Mouse (Mus musculus) heart, embryonic 13.5 days (tissue): ENCODE results near the gene Dpagt1. TPM values are rescaled to one million over a fixed set of nuclear protein-coding genes. Genes with fewer than 3 reads are reported as not detected.
"Not testable (repeated sequence)": the region's sequence is repeated elsewhere in the genome, so short reads cannot be mapped to it uniquely, and the experiment has no call there.

Experiments used
- ATAC-seq: fragments of 200-750 bp; cut with Nextera tagmentation; 2 replicates; pipeline ENCODE4 v1.8.0; 2017; ENCODE audit warnings: moderate TSS enrichment; ENCODE audit not compliant: insufficient number of reproducible peaks, low FRiP score, low TSS enrichment; ENCODE audit errors: extremely low read depth
- H3K27ac ChIP-seq: fragments of 300-500 bp; sonication (generic); replicated peaks from 2 replicates; pipeline ENCODE4 v1.5.1; 2015; ENCODE audit warnings: moderate library complexity, mild to moderate bottlenecking, inconsistent platforms
- H3K27me3 ChIP-seq: fragments of 300-500 bp; sonication (generic); replicated peaks from 2 replicates; pipeline ENCODE4 v1.6.1; 2015; ENCODE audit warnings: mild to moderate bottlenecking, inconsistent platforms
- H3K36me3 ChIP-seq: fragments of 300-500 bp; sonication (generic); 2 replicates; pipeline ENCODE4 v1.6.1; 2015; ENCODE audit warnings: mild to moderate bottlenecking, inconsistent platforms
- H3K4me1 ChIP-seq: fragments of 300-500 bp; sonication (generic); 2 replicates; pipeline ENCODE4 v1.6.1; 2015; ENCODE audit warnings: inconsistent platforms
- H3K4me2 ChIP-seq: fragments of 300-500 bp; sonication (generic); 2 replicates; pipeline ENCODE4 v1.6.1; 2015; ENCODE audit warnings: inconsistent platforms, mild to moderate bottlenecking, moderate library complexity
- H3K4me3 ChIP-seq: fragments of 300-500 bp; sonication (generic); 2 replicates; pipeline ENCODE4 v1.5.1; 2015; ENCODE audit warnings: moderate library complexity, mild to moderate bottlenecking, inconsistent platforms
- H3K9ac ChIP-seq: fragments of 300-500 bp; sonication (generic); 2 replicates; pipeline ENCODE4 v1.6.1; 2015; ENCODE audit warnings: inconsistent platforms, mild to moderate bottlenecking, moderate library complexity
- H3K9me3 ChIP-seq: fragments of 300-500 bp; sonication (generic); 2 replicates; pipeline ENCODE4 v1.6.1; 2016; ENCODE audit warnings: inconsistent platforms
- WGBS: fragments of 180-500 bp; shearing (Covaris S2); methylation state at CpG from one replicate; pipeline ENCODE4 v1.1.7; 2015; ENCODE audit warnings: mixed read lengths; 5-methylcytosine and 5-hydroxymethylcytosine counted together
- polyA plus RNA-seq: library from polyadenylated mRNA; unstranded; fragments of >200 nt; fragmentation: Nextera tagmentation; extraction: Ambion mirVana; gene quantifications from 2 replicates; pipeline ENCODE4 v1.2.1, GENCODE M21; 2015

Gene Dpagt1
- polyA plus RNA-seq, 1 experiment from 2014 or later = 34.4 TPM

DNA sequence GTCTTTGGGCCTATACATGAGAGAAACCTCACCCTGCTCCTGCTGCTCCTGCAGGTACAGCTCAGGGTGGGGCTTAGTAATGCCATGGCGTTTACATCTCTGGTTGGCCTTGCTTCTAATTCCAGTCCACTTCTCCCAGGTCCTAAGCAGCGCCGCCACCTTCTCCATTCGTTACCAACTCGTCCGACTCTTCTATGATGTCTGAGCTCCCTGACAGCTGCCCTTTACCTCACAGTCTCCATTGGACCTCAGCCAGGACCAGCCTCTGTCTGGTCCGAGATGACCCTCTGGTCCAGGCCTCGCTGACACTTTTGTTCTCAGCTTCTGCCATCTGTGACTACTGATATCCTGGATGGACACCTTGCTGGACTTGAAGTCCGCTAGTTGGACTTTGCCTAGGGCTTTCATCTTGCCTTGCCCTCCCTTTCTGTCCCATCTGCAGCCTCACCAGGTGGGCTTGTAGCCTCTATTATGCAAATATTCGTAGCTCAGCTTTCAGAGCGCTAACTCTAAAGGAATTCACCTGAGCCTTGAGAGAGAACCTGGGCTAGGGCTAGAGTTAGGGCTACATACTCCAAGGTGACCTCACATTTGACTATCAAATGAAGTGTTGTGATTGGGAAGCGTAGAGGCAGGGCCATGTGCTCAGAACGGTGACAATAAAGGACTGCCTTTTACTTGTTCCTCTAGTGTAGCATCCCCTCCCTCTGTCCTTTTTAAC is 7.3 kb downstream of the Dpagt1 start:
- ATAC-seq = no peak

DNA sequence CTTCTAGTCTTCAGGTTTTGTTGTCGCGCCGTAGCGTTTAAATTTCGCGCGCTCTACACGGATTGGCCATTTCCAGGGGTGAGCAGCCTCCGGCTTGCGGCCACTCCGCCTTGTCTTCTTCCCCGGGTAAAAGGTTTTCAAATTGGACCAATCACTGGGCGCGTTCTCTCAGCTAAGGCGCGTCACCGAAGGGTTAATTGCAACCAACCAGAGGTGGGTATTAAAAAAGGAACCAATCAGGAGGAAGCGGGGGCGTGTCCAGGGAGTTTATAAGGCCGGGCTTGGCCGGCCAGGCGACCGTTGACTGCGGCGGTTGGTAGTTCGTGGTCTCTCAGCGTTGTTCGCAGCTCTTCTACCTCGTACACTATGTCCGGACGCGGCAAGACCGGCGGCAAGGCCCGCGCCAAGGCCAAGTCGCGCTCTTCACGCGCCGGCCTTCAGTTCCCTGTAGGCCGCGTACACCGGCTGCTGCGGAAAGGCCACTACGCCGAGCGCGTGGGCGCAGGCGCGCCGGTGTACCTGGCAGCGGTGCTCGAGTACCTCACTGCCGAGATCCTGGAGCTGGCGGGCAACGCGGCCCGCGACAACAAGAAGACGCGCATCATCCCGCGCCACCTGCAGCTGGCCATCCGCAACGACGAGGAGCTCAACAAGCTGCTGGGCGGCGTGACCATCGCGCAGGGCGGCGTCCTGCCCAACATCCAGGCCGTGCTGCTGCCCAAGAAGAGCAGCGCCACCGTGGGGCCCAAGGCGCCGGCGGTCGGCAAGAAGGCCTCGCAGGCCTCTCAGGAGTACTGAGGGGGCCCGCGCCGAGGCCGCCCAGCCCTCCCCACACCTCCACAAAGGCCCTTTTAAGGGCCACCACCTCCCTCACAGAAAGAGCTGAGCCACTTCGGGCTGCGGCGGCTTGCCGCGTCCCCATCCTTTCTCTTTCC is 8.8 kb downstream of the Dpagt1 start, which contains the start of gene H2afx:
Gene H2afx (plus strand): TSS at position 299 of the 935 bp plus-strand sequence.
- peaks cover 29% of the 10 kb centered on the region for H3K4me1 ChIP-seq
- no peaks in the 10 kb centered on the region for H3K27me3 ChIP-seq
- peak within 1 kb of the TSS; percentile 81 for H3K4me2 ChIP-seq
- H3K4me3 ChIP-seq = peak within 1 kb of the TSS; percentile 97
- peak within 1 kb of the TSS; percentile 99 for H3K9ac ChIP-seq
- ATAC-seq = peak; percentile 92
- peak within 1 kb of the TSS; percentile 99 for H3K27ac ChIP-seq
- H3K9me3 ChIP-seq = no peaks in the 10 kb centered on the region
- WGBS = under 1% methylated on average over 89 of the region's 91 CpGs
- peaks cover 77% of the 10 kb centered on the region for H3K36me3 ChIP-seq

More for the DNA sequence above, 7.3 kb downstream of the Dpagt1 start:
- H3K27ac ChIP-seq = no peak overlapping the region
- H3K36me3 ChIP-seq = peaks cover 77% of the 10 kb centered on the region
- H3K9me3 ChIP-seq = no peaks in the 10 kb centered on the region
- H3K9ac ChIP-seq = no peak overlapping the region
- H3K4me2 ChIP-seq = no peak overlapping the region
- peaks cover 29% of the 10 kb centered on the region for H3K4me1 ChIP-seq
- H3K4me3 ChIP-seq = no peak overlapping the region
- H3K27me3 ChIP-seq = no peaks in the 10 kb centered on the region
- WGBS = 94% methylated on average over 13 of the region's 13 CpGs

DNA sequence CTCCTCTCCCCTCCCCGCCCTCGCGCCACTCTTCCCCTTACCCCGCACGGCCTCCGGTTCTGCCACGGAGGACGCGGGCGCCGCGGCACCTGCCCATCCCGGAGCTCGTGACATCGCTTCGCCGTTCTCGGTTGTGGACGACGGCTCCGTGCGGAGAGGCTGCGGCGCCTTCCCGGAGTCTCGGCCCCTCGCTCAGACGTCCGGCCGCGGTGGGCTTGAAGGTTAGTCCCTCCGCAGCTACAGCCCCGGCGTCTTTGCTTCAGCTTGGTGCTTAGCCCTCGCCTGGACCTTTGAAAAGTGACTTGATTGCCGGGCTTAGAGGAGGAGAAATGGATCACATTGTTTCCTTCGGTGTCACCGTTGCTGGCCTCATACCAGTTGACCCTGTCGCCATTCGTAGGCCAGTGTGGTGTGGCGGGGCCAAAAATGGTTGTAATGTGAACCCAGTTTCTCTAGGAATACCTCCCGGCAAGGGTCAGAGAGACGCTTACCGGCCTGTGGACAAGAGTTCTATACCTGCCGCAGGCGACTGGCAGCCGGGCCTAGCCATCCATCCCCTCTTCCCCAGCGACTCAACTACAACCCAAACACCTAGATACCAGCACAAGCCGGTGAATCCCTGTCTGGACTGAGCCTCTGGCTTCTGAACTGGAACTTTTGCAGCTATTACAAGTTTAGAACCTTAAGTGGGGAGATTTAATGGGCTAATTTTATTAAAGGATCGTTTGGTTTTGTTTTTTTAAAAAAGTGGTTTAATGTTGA is 9.7 kb downstream of the Dpagt1 start:
- H3K9ac ChIP-seq = peak overlapping the region; percentile 99
- peak overlapping the region; percentile 81 for H3K4me2 ChIP-seq
- peaks cover 29% of the 10 kb centered on the region for H3K4me1 ChIP-seq
- H3K4me3 ChIP-seq = peak overlapping the region; percentile 97
- ATAC-seq = peak; percentile 11
- no peaks in the 10 kb centered on the region for H3K27me3 ChIP-seq
- under 1% methylated on average over 50 of the region's 50 CpGs for WGBS
- no peaks in the 10 kb centered on the region for H3K9me3 ChIP-seq
- peaks cover 77% of the 10 kb centered on the region for H3K36me3 ChIP-seq
- peak overlapping the region; percentile 99 for H3K27ac ChIP-seq

DNA sequence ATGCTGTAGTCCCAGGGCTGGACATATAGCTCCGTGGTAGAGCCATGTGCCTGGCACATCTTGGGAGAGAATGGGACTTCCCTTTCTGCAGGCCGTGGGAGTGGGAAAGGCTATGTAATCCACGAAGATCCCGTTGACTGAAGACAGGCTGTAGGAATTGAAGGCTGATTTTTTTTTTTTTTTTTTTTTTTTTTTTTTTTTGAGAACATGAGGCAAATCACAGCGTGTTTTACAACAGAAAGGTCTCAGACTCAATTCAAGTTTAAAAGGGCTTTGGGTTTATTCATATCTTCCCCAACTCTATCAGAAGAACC is 10.2 kb downstream of the Dpagt1 start:
- H3K4me1 ChIP-seq = peaks cover 29% of the 10 kb centered on the region
- peak overlapping the region; percentile 97 for H3K4me3 ChIP-seq
- WGBS = 2% methylated on average over 5 of the region's 5 CpGs
- peak overlapping the region; percentile 99 for H3K9ac ChIP-seq
- H3K4me2 ChIP-seq = peak overlapping the region; percentile 81
- peak overlapping the region; percentile 99 for H3K27ac ChIP-seq
- H3K9me3 ChIP-seq = no peaks in the 10 kb centered on the region
- H3K27me3 ChIP-seq = no peaks in the 10 kb centered on the region
- peaks cover 77% of the 10 kb centered on the region for H3K36me3 ChIP-seq
- ATAC-seq = no peak

DNA sequence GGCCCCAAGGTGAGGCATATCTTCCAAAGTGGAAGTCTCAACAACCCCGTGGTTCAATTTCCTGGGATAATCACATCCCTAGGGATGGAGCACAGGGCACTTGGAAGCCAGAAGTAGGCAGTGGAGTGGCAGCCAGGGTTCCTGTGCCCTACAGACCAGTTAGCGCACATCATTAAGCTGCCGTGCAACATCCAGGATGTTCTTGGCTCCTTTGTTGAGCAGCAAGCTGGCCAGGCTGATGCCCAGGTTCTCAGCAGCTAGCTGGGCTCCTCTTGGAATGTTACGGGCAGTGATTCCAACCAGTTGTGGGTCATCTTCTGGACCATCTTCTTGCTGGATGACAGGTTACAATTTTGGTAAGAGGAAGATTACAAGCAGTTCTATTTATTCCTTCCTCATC is 10.7 kb downstream of the Dpagt1 start:
- not testable (repeated sequence) for H3K27me3 ChIP-seq, H3K9me3 ChIP-seq, ATAC-seq
- 42% methylated on average over 4 of the region's 4 CpGs for WGBS
- H3K4me1 ChIP-seq = peaks cover 29% of the 10 kb centered on the region
- peak overlapping the region; percentile 97 for H3K4me3 ChIP-seq
- H3K27ac ChIP-seq = peak overlapping the region; percentile 29
- H3K9ac ChIP-seq = peak overlapping the region; percentile 99
- peaks cover 77% of the 10 kb centered on the region for H3K36me3 ChIP-seq
- H3K4me2 ChIP-seq = peak overlapping the region; percentile 81

DNA sequence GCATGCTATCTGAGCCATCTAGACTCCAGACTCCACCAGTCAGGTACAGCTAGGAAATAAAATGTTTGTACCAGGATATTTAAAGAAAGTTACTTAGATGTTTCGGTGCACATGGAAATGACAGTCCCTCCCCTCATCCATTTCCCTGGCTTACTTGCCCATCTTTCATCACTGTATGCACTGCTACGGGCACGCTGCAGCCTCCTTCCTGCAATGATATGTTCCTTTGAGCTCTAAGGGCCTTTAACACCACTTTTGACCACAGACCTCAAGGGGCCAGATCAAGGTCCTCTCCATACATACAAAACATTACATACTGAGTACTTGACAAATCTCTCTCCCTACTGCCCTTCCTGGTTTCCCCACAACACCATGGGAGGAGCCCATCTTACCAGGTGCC is 11.1 kb downstream of the Dpagt1 start:
- peaks cover 76% of the 10 kb centered on the region for H3K36me3 ChIP-seq
- 58% methylated on average over 3 of the region's 3 CpGs for WGBS
- H3K4me3 ChIP-seq = peak overlapping the region; percentile 97
- H3K27ac ChIP-seq = peak overlapping the region; percentile 29
- H3K4me1 ChIP-seq = peaks cover 34% of the 10 kb centered on the region
- H3K4me2 ChIP-seq = peak overlapping the region; percentile 81
- H3K9ac ChIP-seq = peak overlapping the region; percentile 99
- H3K27me3 ChIP-seq = no peaks in the 10 kb centered on the region
- no peaks in the 10 kb centered on the region for H3K9me3 ChIP-seq
- no peak for ATAC-seq

DNA sequence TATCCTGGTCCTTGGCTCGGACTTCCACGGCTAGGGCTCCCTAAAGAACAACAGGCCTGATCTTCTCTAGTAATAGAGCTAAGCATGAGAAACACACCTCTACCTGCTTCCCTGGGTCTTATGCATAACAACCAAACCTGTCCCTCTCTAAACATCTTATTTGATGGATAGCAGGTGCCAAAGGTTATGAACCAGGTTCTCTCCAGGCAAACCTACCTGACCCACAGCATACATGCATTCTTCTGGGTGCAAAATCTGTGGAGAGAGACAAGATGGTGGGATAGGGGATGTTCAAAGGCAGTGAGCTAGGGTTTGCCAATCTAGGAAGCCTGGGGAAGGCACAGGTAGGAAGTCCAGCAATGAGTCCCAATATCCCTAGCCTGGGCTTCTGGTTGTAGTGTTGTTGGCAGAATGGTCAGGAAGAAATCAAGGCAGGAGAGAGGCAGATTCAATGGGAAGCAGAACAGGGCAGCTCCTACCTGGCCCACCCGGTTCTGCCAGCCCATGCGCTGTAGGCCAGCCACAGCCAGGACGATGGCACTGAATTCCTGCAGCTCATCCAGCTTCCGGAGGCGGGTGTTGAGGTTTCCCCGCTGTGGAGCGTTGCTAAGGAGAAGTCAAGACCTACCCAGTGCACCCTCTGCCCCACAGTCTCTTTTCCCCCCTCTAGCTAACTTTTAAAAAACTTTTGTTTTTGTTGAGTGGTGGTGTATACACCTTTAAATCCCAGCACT is 11.8 kb downstream of the Dpagt1 start:
- Histone ChIP-seq H3K9me3 (no peaks in the 10 kb centered on the region), H3K4me2 (peak overlapping the region; percentile 81), H3K4me3 (peak overlapping the region; percentile 97), H3K36me3 (peaks cover 70% of the 10 kb centered on the region), H3K4me1 (peaks cover 40% of the 10 kb centered on the region), H3K27me3 (no peaks in the 10 kb centered on the region), H3K27ac (peak overlapping the region; percentile 29; the same call in 1 of the 2 replicates), H3K9ac (peak overlapping the region; percentile 99)
- ATAC-seq = no peak
- 60% methylated on average over 9 of the region's 9 CpGs for WGBS

DNA sequence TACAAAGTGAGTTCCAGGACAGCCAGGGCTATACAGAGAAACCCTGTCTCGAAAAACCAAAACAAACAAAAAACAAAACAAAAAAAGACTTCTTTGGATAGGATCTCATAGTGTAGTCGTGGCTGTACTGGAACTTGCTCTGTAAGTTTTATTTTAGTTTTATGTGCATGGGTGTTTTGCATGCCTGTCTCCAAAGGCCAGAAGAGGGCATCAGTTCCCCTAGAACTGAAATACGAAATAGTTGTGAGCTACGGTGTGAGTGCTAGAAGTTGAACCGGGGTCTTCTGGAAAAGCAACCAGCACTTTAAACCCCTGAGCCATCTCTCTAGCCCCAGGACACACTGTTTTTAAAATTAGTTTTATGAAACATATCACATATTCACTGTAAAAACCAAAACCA is 12.8 kb downstream of the Dpagt1 start:
- Histone ChIP-seq H3K4me2 (peak overlapping the region; percentile 81), H3K9ac (no peak overlapping the region), H3K9me3 (no peaks in the 10 kb centered on the region), H3K4me3 (peak overlapping the region; percentile 23; the same call in 1 of the 2 replicates), H3K36me3 (peaks cover 60% of the 10 kb centered on the region), H3K27ac (no peak overlapping the region), H3K4me1 (peaks cover 48% of the 10 kb centered on the region), H3K27me3 (no peaks in the 10 kb centered on the region)
- WGBS = 76% methylated on average over 5 of the region's 5 CpGs
- no peak for ATAC-seq

DNA sequence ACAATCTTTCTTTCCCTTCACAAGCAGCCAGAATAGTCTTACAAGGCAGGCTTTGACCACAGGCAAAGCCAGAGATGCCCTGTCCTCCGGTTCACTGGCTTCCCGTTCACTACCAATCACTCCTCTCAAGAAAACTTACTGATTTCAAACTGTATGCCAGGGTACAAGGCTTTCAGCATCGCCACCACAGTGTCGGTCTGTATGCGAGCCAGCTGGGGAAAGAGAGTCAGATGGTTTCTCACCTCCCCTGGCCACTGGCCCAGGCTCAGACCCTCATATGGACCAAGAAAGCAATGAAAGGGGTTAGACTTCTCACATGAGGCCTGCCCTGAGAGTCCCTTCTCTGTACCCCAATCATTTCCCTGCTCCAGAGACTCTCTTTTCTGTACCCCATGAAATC is 15.7 kb downstream of the Dpagt1 start:
- 68% methylated on average over 5 of the region's 5 CpGs for WGBS
- H3K4me1 ChIP-seq = peaks cover 43% of the 10 kb centered on the region
- H3K9ac ChIP-seq = peak overlapping the region; percentile 95
- peak overlapping the region; percentile 100 for H3K27ac ChIP-seq
- ATAC-seq = no peak
- H3K36me3 ChIP-seq = peaks cover 56% of the 10 kb centered on the region
- H3K27me3 ChIP-seq = no peaks in the 10 kb centered on the region
- H3K9me3 ChIP-seq = no peaks in the 10 kb centered on the region
- H3K4me2 ChIP-seq = peak overlapping the region; percentile 81
- peak overlapping the region; percentile 87 for H3K4me3 ChIP-seq

DNA sequence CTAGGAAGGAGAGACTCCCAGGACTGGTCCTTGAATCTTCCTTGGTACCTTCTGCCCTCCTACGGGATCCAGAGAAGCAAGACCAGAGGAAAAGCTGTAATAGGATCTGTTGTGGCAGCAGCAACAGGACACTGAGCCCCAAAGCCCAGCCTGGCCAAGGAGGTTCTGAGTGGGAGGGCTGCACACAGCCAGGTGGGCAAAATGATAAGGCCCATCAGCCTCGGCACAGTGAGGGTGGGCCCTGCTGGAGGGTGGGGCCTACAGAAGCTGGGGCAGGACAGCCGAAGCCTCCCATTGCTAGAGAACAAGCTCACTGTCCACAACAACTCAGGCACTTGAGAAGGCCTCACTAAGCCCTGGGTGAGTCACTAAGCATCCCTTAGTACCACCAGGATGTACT is 16.4 kb downstream of the Dpagt1 start:
- Histone ChIP-seq H3K36me3 (peaks cover 56% of the 10 kb centered on the region), H3K4me1 (peaks cover 36% of the 10 kb centered on the region), H3K27ac (peak overlapping the region; percentile 100), H3K27me3 (no peaks in the 10 kb centered on the region), H3K9ac (peak overlapping the region; percentile 95), H3K4me3 (peak overlapping the region; percentile 87), H3K4me2 (peak overlapping the region; percentile 81), H3K9me3 (no peaks in the 10 kb centered on the region)
- WGBS = 47% methylated on average over 3 of the region's 3 CpGs
- ATAC-seq = peak; percentile 39
